Mouse (Mus musculus) bone marrow macrophage, adult 2 months (primary cell): ENCODE data around the gene Defb43.

Experiments
- CTCF ChIP-seq: IDR thresholded peaks from 2 replicates; pipeline ENCODE4 v1.5.1; 2012; ENCODE audit warnings: low read depth, mild to moderate bottlenecking, low read length, moderate library complexity
- POLR2A ChIP-seq: IDR thresholded peaks from 2 replicates; pipeline ENCODE4 v1.6.1; 2012; ENCODE audit warnings: mild to moderate bottlenecking, low read depth, low read length, borderline replicate concordance

DNA sequence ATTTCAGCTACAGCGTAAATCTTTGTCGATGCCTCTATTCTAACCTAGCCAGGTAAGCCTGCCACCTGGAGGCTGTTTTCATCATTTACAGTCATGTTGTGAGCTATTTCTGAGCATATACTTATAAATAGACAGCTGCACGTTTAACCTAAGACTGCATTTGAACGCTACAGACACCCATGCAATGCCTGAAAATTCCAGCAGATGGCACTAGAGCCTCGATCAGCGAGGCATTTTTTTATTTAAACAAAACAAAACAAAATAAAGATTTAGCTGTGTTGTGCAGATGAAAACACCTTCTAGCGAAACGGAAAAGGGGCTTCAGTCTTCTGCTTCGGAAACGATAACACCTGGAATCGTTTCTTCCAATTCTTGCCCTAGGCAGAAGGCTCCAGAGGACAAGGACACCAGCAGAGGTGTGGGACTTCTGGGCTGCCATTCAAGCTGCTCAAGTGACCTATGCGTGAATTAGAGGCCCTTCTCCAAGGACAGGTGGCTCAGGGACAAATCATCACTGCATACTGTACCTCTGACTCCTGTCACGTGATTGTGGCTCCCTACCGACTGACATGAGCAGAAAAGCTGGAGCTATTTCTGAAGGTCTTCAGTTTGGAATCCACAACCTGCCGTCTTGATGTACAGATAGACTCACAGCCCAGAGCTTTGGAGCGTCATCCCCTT is 55.2 kb downstream of the Defb43 start:
- TF ChIP-seq POLR2A (no peak), CTCF (no peak)
